Mouse (Mus musculus) limb, embryonic 13.5 days (tissue): Measurements from ENCODE around the gene Efna3. TPM values are rescaled to one million over a fixed set of nuclear protein-coding genes. Genes with fewer than 3 reads are reported as not detected.

Source experiments
- ATAC-seq: fragments of 200-750 bp; cut with Nextera tagmentation; 2 replicates; pipeline ENCODE4 v1.8.0; 2017; ENCODE audit warnings: low read depth, moderate number of reproducible peaks, moderate TSS enrichment; ENCODE audit not compliant: low FRiP score
- H3K27ac ChIP-seq: fragments of 300-500 bp; sonication (generic); 2 replicates; pipeline ENCODE4 v1.5.1; 2015; ENCODE audit warnings: inconsistent platforms, mild to moderate bottlenecking, moderate library complexity
- H3K27me3 ChIP-seq: fragments of 300-500 bp; sonication (generic); 2 replicates; pipeline ENCODE4 v1.6.1; 2015; ENCODE audit warnings: mild to moderate bottlenecking, inconsistent platforms
- H3K36me3 ChIP-seq: fragments of 300-500 bp; sonication (generic); 2 replicates; pipeline ENCODE4 v1.6.1; 2015; ENCODE audit warnings: inconsistent platforms, mild to moderate bottlenecking, moderate library complexity
- H3K4me1 ChIP-seq: fragments of 300-500 bp; sonication (generic); 2 replicates; pipeline ENCODE4 v1.6.1; 2015; ENCODE audit warnings: inconsistent platforms
- H3K4me2 ChIP-seq: fragments of 300-500 bp; sonication (generic); replicated peaks from 2 replicates; pipeline ENCODE4 v1.6.1; 2015; ENCODE audit warnings: inconsistent platforms, mild to moderate bottlenecking, moderate library complexity
- H3K4me3 ChIP-seq: fragments of 300-500 bp; sonication (generic); 2 replicates; pipeline ENCODE4 v1.5.1; 2015; ENCODE audit warnings: moderate library complexity, mild to moderate bottlenecking, inconsistent platforms
- H3K9ac ChIP-seq: fragments of 300-500 bp; sonication (generic); 2 replicates; pipeline ENCODE4 v1.6.1; 2015; ENCODE audit warnings: mild to moderate bottlenecking, inconsistent platforms
- H3K9me3 ChIP-seq: fragments of 300-500 bp; sonication (generic); 2 replicates; pipeline ENCODE4 v1.6.1; 2016; ENCODE audit warnings: inconsistent platforms
- WGBS: fragments of 180-500 bp; shearing (Covaris S2); methylation state at CpG from one replicate; pipeline ENCODE4 v1.1.7; 2015; 5-methylcytosine and 5-hydroxymethylcytosine counted together
- polyA plus RNA-seq: library from polyadenylated mRNA; unstranded; fragments of >200 nt; fragmentation: Nextera tagmentation; extraction: Ambion mirVana; gene quantifications from 2 replicates; pipeline ENCODE4 v1.2.1, GENCODE M21; 2015

Gene Efna3
- polyA plus RNA-seq, 1 experiment from 2014 or later = 30.6 TPM

DNA sequence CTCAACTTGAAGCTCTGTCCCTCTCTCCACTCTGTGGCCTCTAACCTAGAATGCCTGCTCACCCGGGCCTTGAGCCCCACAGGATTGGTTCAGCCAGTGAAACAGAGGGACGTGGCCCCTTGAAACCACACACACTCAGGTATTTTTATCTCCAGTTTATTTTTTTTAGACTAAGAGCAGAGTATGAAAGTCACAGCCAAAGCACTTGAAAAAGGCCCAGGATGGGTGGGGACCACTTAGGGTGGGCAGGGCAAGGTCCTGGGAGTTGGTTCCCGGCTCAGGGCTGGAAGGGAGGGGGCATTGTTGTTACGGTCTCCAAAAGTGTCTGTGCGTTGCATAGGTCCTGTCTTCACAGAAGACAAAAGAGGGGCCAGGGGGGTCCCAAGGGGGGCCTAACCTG is 8.4 kb downstream of the Efna3 start:
- no peak overlapping the region for H3K4me2 ChIP-seq

DNA sequence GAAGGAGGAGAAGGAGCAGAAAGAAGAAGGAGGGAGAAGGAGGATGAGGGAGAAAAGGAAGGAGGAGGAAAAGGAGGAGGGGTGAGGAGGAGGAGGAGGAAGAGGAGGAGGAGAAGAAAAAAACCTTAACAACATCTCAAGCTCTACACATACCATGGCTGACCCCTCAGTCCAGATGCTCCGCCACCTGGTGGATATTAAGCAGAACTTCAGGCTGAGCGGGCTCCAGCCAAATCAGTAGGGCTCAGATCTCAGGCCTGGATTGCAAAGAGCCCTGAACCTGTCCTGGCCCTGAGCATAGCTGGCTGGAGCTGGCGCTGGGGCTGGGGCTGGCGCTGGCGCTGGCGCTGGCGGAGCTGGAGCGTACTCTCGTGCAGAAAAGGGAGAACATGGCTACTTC is 14.7 kb downstream of the Efna3 start:
- no peaks in the 10 kb centered on the region for H3K9me3 ChIP-seq
- peaks cover 19% of the 10 kb centered on the region for H3K4me1 ChIP-seq
- peak; percentile 75 for ATAC-seq
- H3K4me3 ChIP-seq = no peak overlapping the region
- H3K9ac ChIP-seq = no peak overlapping the region
- no peak overlapping the region for H3K27ac ChIP-seq
- 4% methylated on average over 9 of the region's 9 CpGs for WGBS
- no peaks in the 10 kb centered on the region for H3K27me3 ChIP-seq
- no peak overlapping the region for H3K4me2 ChIP-seq
- no peaks in the 10 kb centered on the region for H3K36me3 ChIP-seq

More for the DNA sequence above, 8.4 kb downstream of the Efna3 start:
- Histone ChIP-seq H3K36me3 (peaks cover 5% of the 10 kb centered on the region; the same call in 1 of the 2 replicates), H3K4me1 (peaks cover 36% of the 10 kb centered on the region), H3K27ac (no peak overlapping the region), H3K9ac (no peak overlapping the region), H3K27me3 (peaks cover 21% of the 10 kb centered on the region), H3K4me3 (no peak overlapping the region), H3K9me3 (no peaks in the 10 kb centered on the region)
- ATAC-seq = no peak
- 84% methylated on average over 5 of the region's 5 CpGs for WGBS

DNA sequence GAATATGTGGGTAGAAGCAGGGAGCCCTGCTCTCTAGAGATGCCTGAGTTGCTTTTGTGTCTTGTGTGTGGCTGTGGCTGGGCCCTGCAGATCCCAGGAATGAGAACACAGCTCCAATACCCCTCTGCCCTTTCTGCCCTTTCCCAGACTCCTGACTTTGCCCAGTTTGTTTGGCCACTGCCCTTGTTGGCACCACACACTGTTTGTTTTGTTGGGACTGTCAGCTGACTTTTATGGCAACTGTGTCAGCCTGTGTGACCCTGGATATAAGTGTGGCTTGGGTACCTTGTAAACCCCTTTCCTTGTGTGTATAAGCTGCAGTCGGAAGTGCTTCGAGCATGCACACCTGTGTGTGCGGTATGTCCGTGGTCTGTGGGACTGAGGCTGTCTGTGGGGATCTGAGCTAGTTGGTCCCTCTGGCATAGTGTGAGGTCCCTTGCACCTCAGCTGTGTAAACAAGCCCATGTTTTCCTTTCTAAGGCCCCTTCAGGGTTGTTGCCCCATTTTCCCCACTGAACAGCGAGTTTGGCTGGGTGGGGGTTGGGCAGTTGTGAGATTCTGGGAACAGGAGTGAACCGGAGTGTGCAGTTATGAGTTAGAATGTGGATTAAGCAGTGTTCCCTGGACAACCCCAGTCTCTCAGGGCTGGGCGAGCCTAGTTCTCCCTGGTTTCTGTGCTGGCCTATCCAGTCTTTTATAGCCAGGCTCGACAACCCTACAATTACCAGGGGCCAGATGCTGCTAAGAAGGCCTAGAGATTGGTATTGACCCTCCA is 17.0 kb downstream of the Efna3 start:
- Histone ChIP-seq H3K27me3 (no peaks in the 10 kb centered on the region), H3K27ac (peak overlapping the region; percentile 55; the same call in 1 of the 2 replicates), H3K9ac (peak overlapping the region; percentile 25; the same call in 1 of the 2 replicates), H3K4me2 (no peak overlapping the region), H3K4me1 (peaks cover 19% of the 10 kb centered on the region), H3K9me3 (no peaks in the 10 kb centered on the region), H3K36me3 (no peaks in the 10 kb centered on the region), H3K4me3 (no peak overlapping the region)
- ATAC-seq = peak; percentile 45
- WGBS = 37% methylated on average over 8 of the region's 8 CpGs

GRCm38 (mm10) chr3:89305105-89305504 is 17.7 kb downstream of the Efna3 start:
- H3K9me3 ChIP-seq = no peaks in the 10 kb centered on the region
- ATAC-seq = no peak
- H3K9ac ChIP-seq = no peak overlapping the region
- no peak overlapping the region for H3K27ac ChIP-seq
- no peaks in the 10 kb centered on the region for H3K36me3 ChIP-seq
- 72% methylated on average over 4 of the region's 4 CpGs for WGBS
- H3K4me1 ChIP-seq = peaks cover 21% of the 10 kb centered on the region
- no peak overlapping the region for H3K4me3 ChIP-seq
- no peak overlapping the region for H3K4me2 ChIP-seq
- H3K27me3 ChIP-seq = no peaks in the 10 kb centered on the region

DNA sequence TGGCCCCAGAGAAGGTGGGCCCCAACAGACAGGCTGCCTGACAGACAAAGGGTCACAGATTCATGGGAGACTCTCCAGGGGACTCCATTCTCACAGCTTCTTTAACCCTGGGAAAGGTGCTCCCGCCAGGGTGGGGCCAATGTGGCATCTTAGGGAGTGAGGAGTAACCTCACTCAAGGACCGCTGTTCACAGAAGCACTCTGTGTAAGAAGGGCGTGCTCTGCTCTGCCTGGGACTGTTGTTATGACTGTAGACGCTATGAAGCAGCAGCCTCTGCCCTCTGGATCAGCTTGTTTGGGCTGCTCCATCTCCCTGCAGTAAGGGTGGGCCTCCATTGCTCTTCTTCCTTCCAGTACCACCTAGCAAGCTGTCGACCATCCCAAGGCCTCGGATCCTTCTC is 18.3 kb downstream of the Efna3 start:
- Histone ChIP-seq H3K9me3 (no peaks in the 10 kb centered on the region), H3K9ac (no peak overlapping the region), H3K27me3 (no peaks in the 10 kb centered on the region), H3K4me2 (no peak overlapping the region), H3K27ac (no peak overlapping the region), H3K36me3 (no peaks in the 10 kb centered on the region), H3K4me1 (peaks cover 28% of the 10 kb centered on the region), H3K4me3 (no peak overlapping the region)
- WGBS = 65% methylated on average over 6 of the region's 6 CpGs
- no peak for ATAC-seq

GRCm38 (mm10) chr3:89300514-89300913 is 22.3 kb downstream of the Efna3 start:
- H3K4me3 ChIP-seq = no peak overlapping the region
- H3K27ac ChIP-seq = no peak overlapping the region
- H3K36me3 ChIP-seq = no peaks in the 10 kb centered on the region
- 60% methylated on average over 2 of the region's 2 CpGs for WGBS
- no peak overlapping the region for H3K4me2 ChIP-seq
- H3K4me1 ChIP-seq = peaks cover 23% of the 10 kb centered on the region
- ATAC-seq = no peak
- H3K9me3 ChIP-seq = no peaks in the 10 kb centered on the region
- H3K27me3 ChIP-seq = no peaks in the 10 kb centered on the region
- no peak overlapping the region for H3K9ac ChIP-seq

DNA sequence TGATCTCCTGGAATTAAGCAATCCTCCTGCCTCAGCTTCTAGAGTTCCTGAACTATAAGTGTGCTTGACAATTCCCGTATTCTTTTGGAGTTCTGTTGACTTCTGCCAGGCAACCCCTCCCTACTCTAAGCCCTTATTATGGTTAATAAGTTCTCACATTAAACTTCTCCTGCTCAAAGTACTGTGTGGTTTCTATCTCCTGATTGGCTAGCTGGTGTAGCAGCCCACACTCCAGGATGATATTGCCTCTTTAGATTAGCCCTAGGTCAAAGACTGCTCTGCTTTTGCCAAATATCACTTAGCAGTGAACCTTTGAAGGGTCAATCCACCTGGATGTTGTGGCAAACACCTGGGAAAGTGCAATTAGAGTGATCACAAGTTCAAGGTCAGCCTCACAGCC is 22.7 kb downstream of the Efna3 start:
- ATAC-seq = no peak
- H3K4me1 ChIP-seq = peaks cover 19% of the 10 kb centered on the region
- no peaks in the 10 kb centered on the region for H3K36me3 ChIP-seq
- H3K9ac ChIP-seq = peak overlapping the region; percentile 53
- H3K9me3 ChIP-seq = no peaks in the 10 kb centered on the region
- no peak overlapping the region for H3K27ac ChIP-seq
- peak overlapping the region; percentile 33 for H3K4me3 ChIP-seq
- no peaks in the 10 kb centered on the region for H3K27me3 ChIP-seq
- WGBS = 36% methylated on average over 1 of the region's 1 CpGs
- peak overlapping the region; percentile 64 for H3K4me2 ChIP-seq

DNA sequence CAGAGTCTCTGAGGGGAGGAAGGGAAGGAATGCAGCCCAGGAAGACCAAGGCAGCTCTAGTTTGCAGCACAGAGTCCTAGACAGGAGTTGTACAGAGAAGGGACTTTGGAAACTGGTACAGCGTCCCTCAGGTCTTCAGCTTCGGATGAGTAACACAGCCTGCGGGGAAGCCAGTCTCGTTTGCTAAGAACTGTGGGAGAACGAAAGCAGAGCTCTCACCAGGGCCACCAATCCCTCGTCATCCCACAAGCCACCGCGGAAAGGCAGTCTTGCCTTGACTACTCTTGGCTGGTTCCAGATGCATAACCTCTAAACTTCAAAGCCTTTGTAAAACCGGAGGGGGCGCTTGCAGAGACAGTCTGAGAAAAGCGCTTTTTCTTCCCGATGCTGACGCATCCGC is 23.3 kb downstream of the Efna3 start:
- peak overlapping the region; percentile 33 for H3K4me3 ChIP-seq
- H3K27ac ChIP-seq = no peak overlapping the region
- ATAC-seq = no peak
- no peaks in the 10 kb centered on the region for H3K27me3 ChIP-seq
- no peaks in the 10 kb centered on the region for H3K9me3 ChIP-seq
- H3K4me1 ChIP-seq = peaks cover 17% of the 10 kb centered on the region
- H3K4me2 ChIP-seq = peak overlapping the region; percentile 64
- no peaks in the 10 kb centered on the region for H3K36me3 ChIP-seq
- peak overlapping the region; percentile 53 for H3K9ac ChIP-seq
- WGBS = 1% methylated on average over 14 of the region's 14 CpGs

- Histone ChIP-seq H3K27me3 (no peaks in the 10 kb centered on the region), H3K9ac (no peak overlapping the region), H3K36me3 (no peaks in the 10 kb centered on the region), H3K4me2 (peak overlapping the region; percentile 64; the same call in 1 of the 2 replicates), H3K4me1 (peaks cover 14% of the 10 kb centered on the region), H3K9me3 (no peaks in the 10 kb centered on the region), H3K27ac (no peak overlapping the region), H3K4me3 (no peak overlapping the region)
- WGBS = 88% methylated on average over 6 of the region's 6 CpGs
- ATAC-seq = no peak
These were observed 23.9 kb downstream of the Efna3 start for GRCm38 (mm10) chr3:89298908-89299307.

DNA sequence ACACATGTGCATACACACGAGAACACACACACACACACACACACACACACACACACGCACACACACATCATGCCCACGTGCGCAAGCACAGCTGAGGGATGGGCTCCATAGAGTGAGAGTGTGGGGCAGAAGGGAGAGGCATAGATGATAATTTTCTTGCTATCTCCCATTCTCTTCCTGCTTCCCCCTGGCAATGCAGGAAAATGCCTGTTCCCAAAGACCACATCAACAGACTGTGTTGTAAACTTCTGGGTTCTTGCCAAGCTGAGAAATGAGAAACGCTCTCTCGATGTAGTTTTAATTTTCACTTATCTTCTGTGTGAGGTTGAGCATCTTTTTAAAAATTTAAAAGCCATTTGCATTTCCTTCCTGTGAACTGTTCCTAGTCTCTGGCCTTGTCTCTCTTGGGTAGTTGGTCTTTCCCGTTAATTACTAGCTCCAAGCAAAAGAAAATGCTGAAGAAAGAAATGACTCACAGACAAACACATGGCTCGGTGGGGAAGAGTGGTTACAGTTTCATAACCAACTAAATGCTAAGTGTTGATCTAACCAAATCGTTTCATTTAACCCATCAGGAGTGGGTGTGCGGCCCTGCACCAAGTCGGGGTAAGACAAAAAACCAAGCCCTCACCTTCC is 25.9 kb downstream of the Efna3 start:
- Histone ChIP-seq H3K27ac (no peak overlapping the region), H3K4me2 (no peak overlapping the region), H3K4me1 (peaks cover 20% of the 10 kb centered on the region), H3K36me3 (no peaks in the 10 kb centered on the region), H3K9me3 (no peaks in the 10 kb centered on the region), H3K27me3 (no peaks in the 10 kb centered on the region), H3K9ac (no peak overlapping the region), H3K4me3 (no peak overlapping the region)
- ATAC-seq = no peak
- WGBS = 79% methylated on average over 11 of the region's 11 CpGs

DNA sequence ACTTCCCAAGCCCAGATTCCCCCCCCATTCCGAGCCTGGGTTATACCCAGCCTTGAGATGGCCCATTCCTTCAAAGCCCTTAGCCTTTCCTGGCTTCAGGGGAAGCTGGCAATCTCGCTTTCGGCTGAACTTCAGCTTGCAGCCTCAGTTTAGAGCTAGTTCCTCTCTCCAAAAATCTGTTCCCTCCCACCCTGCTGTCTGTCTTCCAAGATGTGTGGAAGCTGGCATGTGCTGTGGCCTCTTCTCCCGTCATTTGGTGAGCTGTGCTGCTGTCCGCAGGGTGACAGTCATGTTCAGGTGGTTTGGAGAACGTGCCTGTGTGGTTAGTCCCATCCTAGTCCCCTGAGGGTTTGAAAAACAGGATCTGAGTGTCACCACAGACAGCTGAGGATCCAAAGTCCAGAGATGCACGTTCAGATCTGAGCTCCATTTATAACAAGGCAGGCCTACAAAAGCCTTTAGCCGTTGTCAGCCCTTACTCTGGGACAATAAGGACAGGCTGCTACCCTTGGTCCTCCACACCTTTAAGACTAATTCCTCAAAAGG is 27.0 kb downstream of the Efna3 start:
- Histone ChIP-seq H3K27me3 (no peaks in the 10 kb centered on the region), H3K36me3 (no peaks in the 10 kb centered on the region), H3K4me1 (peaks cover 31% of the 10 kb centered on the region), H3K9ac (no peak overlapping the region), H3K27ac (no peak overlapping the region), H3K4me3 (no peak overlapping the region), H3K4me2 (no peak overlapping the region), H3K9me3 (no peaks in the 10 kb centered on the region)
- WGBS = 80% methylated on average over 8 of the region's 8 CpGs
- ATAC-seq = no peak

DNA sequence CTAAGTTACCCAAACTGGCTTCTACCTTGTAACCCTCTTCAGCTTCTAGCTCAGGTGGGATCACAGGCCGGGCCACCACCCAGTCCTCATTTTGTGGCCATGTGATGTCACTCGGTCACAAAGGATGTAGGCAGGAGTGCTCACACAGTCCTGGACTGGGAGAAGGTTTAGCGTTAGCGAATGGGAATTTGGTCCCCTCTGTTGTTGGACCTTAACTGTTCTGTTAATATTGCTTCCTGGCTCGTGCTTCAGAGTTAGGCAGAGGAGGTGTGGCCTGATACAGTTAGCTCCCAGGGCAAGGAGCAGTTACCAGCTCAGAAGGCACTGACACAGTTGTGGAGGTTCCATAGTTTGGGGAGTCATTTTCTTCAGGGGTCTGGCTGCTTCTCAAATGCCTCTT is 28.6 kb downstream of the Efna3 start:
- Histone ChIP-seq H3K27ac (no peak overlapping the region), H3K4me2 (no peak overlapping the region), H3K27me3 (no peaks in the 10 kb centered on the region), H3K36me3 (no peaks in the 10 kb centered on the region), H3K9ac (no peak overlapping the region), H3K4me1 (peaks cover 23% of the 10 kb centered on the region), H3K9me3 (no peaks in the 10 kb centered on the region), H3K4me3 (no peak overlapping the region)
- WGBS = 74% methylated on average over 5 of the region's 5 CpGs
- ATAC-seq = no peak
